Mouse (Mus musculus): ENCODE results near the gene Hsph1.

DNA sequence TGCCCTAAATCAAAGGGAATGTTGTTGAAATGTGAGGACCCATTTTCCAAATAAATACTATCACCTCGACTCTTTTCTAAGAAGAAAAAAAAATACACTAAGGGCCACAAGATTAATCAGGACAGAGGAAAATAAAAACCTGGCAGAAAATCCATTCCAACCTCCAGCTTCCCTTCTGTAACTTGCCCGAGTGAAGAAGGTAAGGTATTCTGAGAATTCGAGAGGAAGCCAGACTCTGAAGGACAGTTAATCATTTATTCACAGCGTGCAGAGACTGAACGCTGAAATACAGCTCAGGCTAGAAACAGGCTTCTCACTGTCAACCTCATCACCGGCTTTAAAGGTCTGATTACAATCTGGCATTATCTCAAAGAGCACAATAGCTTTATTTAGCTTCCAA, 13.5 kb downstream of the Hsph1 start:
- TF ChIP-seq CTCF (IDR thresholded peaks at IDR 0.05) (no peak), POLR2A (IDR thresholded peaks at IDR 0.05; ENCODE audit: insufficient read depth, low read depth, low read length) (no peak)

Measured in heart, adult 2 months (tissue).